Mouse (Mus musculus): Measurements from ENCODE around the gene Mta3. TPM values are rescaled to one million over a fixed set of nuclear protein-coding genes. Genes with fewer than 3 reads are reported as not detected.
A peak's percentile ranks its signal among the peaks of the same experiment; 100 is the strongest.
"Not testable (repeated sequence)": the region's sequence is repeated elsewhere in the genome, so short reads cannot be mapped to it uniquely, and the experiment has no call there.

Gene Mta3
- total RNA-seq, 1 experiment: 52.8 TPM

GRCm38 (mm10) chr17:83860224-83860623, 154.3 kb downstream of the Mta3 start:
- Histone ChIP-seq H3K4me3 (ENCODE audit: insufficient read depth in 1 of 2, low read depth in 1 of 2, low read length in 2 of 2, poor library complexity in 1 of 2, severe bottlenecking in 1 of 2) (no peak overlapping the region), H3K9ac (ENCODE audit: insufficient read depth, low read depth, low read length, poor library complexity, severe bottlenecking) (no peak overlapping the region), H3K9me3 (ENCODE audit: control insufficient read depth, insufficient read depth, low read depth, low read length) (no peaks in the 10 kb centered on the region), H3K36me3 (ENCODE audit: control insufficient read depth, insufficient read depth, low read length, poor library complexity, severe bottlenecking) (no peaks in the 10 kb centered on the region), H3K27ac (ENCODE audit: insufficient read depth, low read depth, low read length, poor library complexity, severe bottlenecking) (no peak overlapping the region), H3K4me1 (ENCODE audit: control insufficient read depth in 2 of 2, insufficient read depth in 2 of 2, low read length in 2 of 2, poor library complexity in 1 of 2) (peaks cover 0 to 11% of the 10 kb centered on the region in 2 experiments; a peak in 3 of 4 replicates)
- in situ Hi-C loops (cut with MboI; ENCODE audit: low sequenced_read_pairs in 2 of 2, unreplicated experiment in 2 of 2): no loop called here
- no peak for TF ChIP-seq MAFK (IDR thresholded peaks at IDR 0.05; ENCODE audit: insufficient read depth, low read depth, low read length)
- TF ChIP-seq CHD2 (IDR thresholded peaks at IDR 0.05; ENCODE audit: low read depth, low read length): no peak
- no peak for TF ChIP-seq ZC3H11A (IDR thresholded peaks at IDR 0.05; ENCODE audit: borderline replicate concordance, low read depth, low read length)
- DNase-seq (ENCODE audit: low read depth, low spot score): no peak

DNA sequence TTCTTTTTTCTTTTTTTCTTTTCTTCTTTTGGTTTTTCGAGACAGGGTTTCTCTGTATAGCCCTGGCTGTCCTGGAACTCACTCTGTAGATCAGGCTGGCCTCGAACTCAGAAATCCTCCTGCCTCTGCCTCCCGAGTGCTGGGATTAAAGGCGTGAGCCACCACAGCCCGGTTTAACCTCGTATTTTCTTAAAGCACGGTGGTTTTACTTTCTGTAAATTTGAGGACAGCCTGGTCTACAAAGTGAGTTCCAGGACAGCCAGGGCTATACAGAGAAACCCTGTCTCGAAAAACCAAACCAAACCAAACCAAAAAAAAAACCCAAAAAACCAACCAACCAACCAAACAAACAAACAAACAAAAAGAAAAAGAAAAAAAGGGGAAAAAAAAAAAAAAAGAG, 155.0 kb downstream of the Mta3 start:
- H3K27ac ChIP-seq (ENCODE audit: insufficient read depth, low read depth, low read length, poor library complexity, severe bottlenecking); DNase-seq (ENCODE audit: low read depth, low spot score); H3K36me3 ChIP-seq (ENCODE audit: control insufficient read depth, insufficient read depth, low read length, poor library complexity, severe bottlenecking); in situ Hi-C loops (cut with MboI; ENCODE audit: low sequenced_read_pairs in 2 of 2, unreplicated experiment in 2 of 2); H3K9me3 ChIP-seq (ENCODE audit: control insufficient read depth, insufficient read depth, low read depth, low read length); H3K9ac ChIP-seq (ENCODE audit: insufficient read depth, low read depth, low read length, poor library complexity, severe bottlenecking): not testable (repeated sequence)
- Histone ChIP-seq H3K4me1 (ENCODE audit: control insufficient read depth in 2 of 2, insufficient read depth in 2 of 2, low read length in 2 of 2, poor library complexity in 1 of 2) (peaks cover 0 to 15% of the 10 kb centered on the region in 2 experiments; a peak in 3 of 4 replicates), H3K4me3 (ENCODE audit: insufficient read depth in 1 of 2, low read depth in 1 of 2, low read length in 2 of 2, poor library complexity in 1 of 2, severe bottlenecking in 1 of 2) (peak overlapping the region; percentile 73 to 92)
- TF ChIP-seq ZNF384 (IDR thresholded peaks at IDR 0.05; ENCODE audit: low read depth, low read length): peak; percentile 9; the same call in 1 of the 2 replicates

- no peaks in the 10 kb centered on the region for H3K36me3 ChIP-seq (ENCODE audit: control insufficient read depth, insufficient read depth, low read length, poor library complexity, severe bottlenecking)
- peak; percentile 81 for DNase-seq (ENCODE audit: low read depth, low spot score)
- in situ Hi-C loops (cut with MboI; ENCODE audit: low sequenced_read_pairs in 2 of 2, unreplicated experiment in 2 of 2): no loop called here
- peak overlapping the region; percentile 86 for H3K9ac ChIP-seq (ENCODE audit: insufficient read depth, low read depth, low read length, poor library complexity, severe bottlenecking)
- H3K4me1 ChIP-seq (ENCODE audit: control insufficient read depth in 2 of 2, insufficient read depth in 2 of 2, low read length in 2 of 2, poor library complexity in 1 of 2): peaks cover 0 to 15% of the 10 kb centered on the region in 2 experiments; a peak in 3 of 4 replicates
- TF ChIP-seq MAFK (IDR thresholded peaks at IDR 0.05; ENCODE audit: insufficient read depth, low read depth, low read length) (peak; percentile 34; the same call in 1 of the 2 replicates), CHD2 (IDR thresholded peaks at IDR 0.05; ENCODE audit: low read depth, low read length) (no peak), HCFC1 (IDR thresholded peaks at IDR 0.05; ENCODE audit: borderline replicate concordance, insufficient read depth, low read length) (no peak)
- no peaks in the 10 kb centered on the region for H3K9me3 ChIP-seq (ENCODE audit: control insufficient read depth, insufficient read depth, low read depth, low read length)
- peak overlapping the region; percentile 73 to 92 for H3K4me3 ChIP-seq (ENCODE audit: insufficient read depth in 1 of 2, low read depth in 1 of 2, low read length in 2 of 2, poor library complexity in 1 of 2, severe bottlenecking in 1 of 2)
- peak overlapping the region; percentile 62 for H3K27ac ChIP-seq (ENCODE audit: insufficient read depth, low read depth, low read length, poor library complexity, severe bottlenecking)
Measured at GRCm38 (mm10) chr17:83861444-83862133, 155.6 kb downstream of the Mta3 start.

DNA sequence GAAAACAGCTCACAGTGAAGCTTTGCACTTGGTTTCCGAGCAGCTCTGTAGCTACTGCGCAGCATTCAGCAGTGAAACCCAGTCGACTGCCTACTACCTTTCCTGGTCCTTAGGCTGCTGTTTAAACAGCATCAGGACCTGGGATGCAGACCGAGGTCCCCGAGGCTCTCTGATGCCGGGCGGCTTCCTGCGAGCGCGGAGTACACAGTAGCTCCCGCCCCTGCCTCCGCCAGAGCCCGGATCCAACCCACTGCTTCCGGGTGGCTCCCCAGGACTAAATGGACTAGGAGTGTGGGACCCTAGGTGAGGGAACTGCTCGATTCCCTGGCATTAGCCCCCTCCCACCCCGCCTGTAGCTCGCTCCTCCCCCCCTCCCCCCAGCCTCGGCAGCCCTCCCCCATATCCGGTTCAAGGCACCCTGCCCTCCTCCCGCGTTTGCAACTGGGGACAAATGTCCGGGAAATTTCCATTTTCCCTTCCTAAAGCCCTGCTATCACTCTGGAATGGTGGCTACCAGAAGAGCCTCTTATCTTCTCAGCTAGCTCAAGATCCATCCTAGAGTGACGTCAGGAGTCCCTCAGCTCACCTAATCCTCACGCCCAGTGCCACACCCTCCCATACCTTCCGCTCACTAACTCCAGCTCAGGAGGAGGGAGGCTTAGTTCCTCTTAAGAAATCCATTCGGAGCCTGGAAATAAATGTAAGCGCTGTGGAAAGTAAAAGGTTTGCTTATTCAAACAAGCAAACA, 156.3 kb downstream of the Mta3 start:
- peak overlapping the region; percentile 73 to 92 for H3K4me3 ChIP-seq (ENCODE audit: insufficient read depth in 1 of 2, low read depth in 1 of 2, low read length in 2 of 2, poor library complexity in 1 of 2, severe bottlenecking in 1 of 2)
- peak overlapping the region; percentile 86 for H3K9ac ChIP-seq (ENCODE audit: insufficient read depth, low read depth, low read length, poor library complexity, severe bottlenecking)
- in situ Hi-C loops (cut with MboI; ENCODE audit: low sequenced_read_pairs in 2 of 2, unreplicated experiment in 2 of 2): no loop called here
- TF ChIP-seq MAFK (IDR thresholded peaks at IDR 0.05; ENCODE audit: insufficient read depth, low read depth, low read length) (no peak), ZC3H11A (IDR thresholded peaks at IDR 0.05; ENCODE audit: borderline replicate concordance, low read depth, low read length) (no peak), ZNF384 (IDR thresholded peaks at IDR 0.05; ENCODE audit: low read depth, low read length) (no peak), HCFC1 (IDR thresholded peaks at IDR 0.05; ENCODE audit: borderline replicate concordance, insufficient read depth, low read length) (no peak)
- no peaks in the 10 kb centered on the region for H3K9me3 ChIP-seq (ENCODE audit: control insufficient read depth, insufficient read depth, low read depth, low read length)
- H3K4me1 ChIP-seq (ENCODE audit: control insufficient read depth in 2 of 2, insufficient read depth in 2 of 2, low read length in 2 of 2, poor library complexity in 1 of 2): peaks cover 0 to 15% of the 10 kb centered on the region in 2 experiments; a peak in 3 of 4 replicates
- H3K27ac ChIP-seq (ENCODE audit: insufficient read depth, low read depth, low read length, poor library complexity, severe bottlenecking): peak overlapping the region; percentile 62
- peak; percentile 65 for DNase-seq (ENCODE audit: low read depth, low spot score)
- no peaks in the 10 kb centered on the region for H3K36me3 ChIP-seq (ENCODE audit: control insufficient read depth, insufficient read depth, low read length, poor library complexity, severe bottlenecking)
